Mouse (Mus musculus): ENCODE measurements at regions not wholly inside any gene's neighbourhood (a gene's known extent, or its start where the extent isn't known, plus 50 kb on each side); places are given as distances from the start of the nearest gene placed in this dataset.

GRCm38 (mm10) chr7:68686396-68687139 is 62.5 kb downstream of the Arrdc4 start:
- Histone ChIP-seq H3K27ac (peak overlapping the region; percentile 51; the same call in 1 of the 2 replicates), H3K4me3 (no peak overlapping the region)
- no peak for DNase-seq
- intact Hi-C loops (cut with DNase I): no loop called here
- TF ChIP-seq CTCF (IDR thresholded peaks at IDR 0.05): no peak

- no peak overlapping the region for H3K4me3 ChIP-seq
- intact Hi-C loops (cut with DNase I): no loop called here
- DNase-seq: no peak
- no peak for TF ChIP-seq CTCF (IDR thresholded peaks at IDR 0.05)
- no peak overlapping the region for H3K27ac ChIP-seq
Measured at GRCm38 (mm10) chr7:68682929-68683643, 66.0 kb downstream of the Arrdc4 start.

- Histone ChIP-seq H3K4me3 (peak overlapping the region; percentile 41), H3K27ac (no peak overlapping the region)
- intact Hi-C loops (cut with DNase I): no loop called here
- DNase-seq: peak; percentile 23
- no peak for TF ChIP-seq CTCF (IDR thresholded peaks at IDR 0.05)
Measured at GRCm38 (mm10) chr7:68682318-68682728, 66.7 kb downstream of the Arrdc4 start.

GRCm38 (mm10) chr7:68679770-68680169 is 69.3 kb downstream of the Arrdc4 start:
- intact Hi-C loops (cut with DNase I): no loop called here
- no peak for DNase-seq
- TF ChIP-seq CTCF (IDR thresholded peaks at IDR 0.05): no peak
- Histone ChIP-seq H3K27ac (no peak overlapping the region), H3K4me3 (no peak overlapping the region)

- intact Hi-C loops (cut with DNase I): loop anchor here (5.0 kb wide), 1 partner anchor 154 kb away; no protein-coding TSS in a partner anchor
- DNase-seq: no peak
- H3K27ac ChIP-seq: no peak overlapping the region
- no peak overlapping the region for H3K4me3 ChIP-seq
- TF ChIP-seq CTCF (IDR thresholded peaks at IDR 0.05): no peak
Measured at GRCm38 (mm10) chr7:68667790-68668732, 81.0 kb downstream of the Arrdc4 start.

- intact Hi-C loops (cut with DNase I): loop anchor here (5.0 kb wide), 1 partner anchor 155 kb away; no protein-coding TSS in a partner anchor
- H3K27ac ChIP-seq: no peak overlapping the region
- peak; percentile 21 for DNase-seq
- peak; percentile 47 for TF ChIP-seq CTCF (IDR thresholded peaks at IDR 0.05)
- H3K4me3 ChIP-seq: no peak overlapping the region
Measured at GRCm38 (mm10) chr7:68667215-68667614, 81.8 kb downstream of the Arrdc4 start.

GRCm38 (mm10) chr7:68656354-68656753 is 92.7 kb downstream of the Arrdc4 start:
- DNase-seq: no peak
- Histone ChIP-seq H3K4me3 (no peak overlapping the region), H3K27ac (no peak overlapping the region)
- intact Hi-C loops (cut with DNase I): no loop called here
- no peak for TF ChIP-seq CTCF (IDR thresholded peaks at IDR 0.05)

- no peak for TF ChIP-seq CTCF (IDR thresholded peaks at IDR 0.05)
- DNase-seq: no peak
- Histone ChIP-seq H3K27ac (no peak overlapping the region), H3K4me3 (no peak overlapping the region)
- intact Hi-C loops (cut with DNase I): loop anchor here (5.0 kb wide), 1 partner anchor 169 kb away; no protein-coding TSS in a partner anchor
Measured at GRCm38 (mm10) chr7:68653534-68653933, 95.5 kb downstream of the Arrdc4 start.

GRCm38 (mm10) chr7:68651418-68651817 is 97.6 kb downstream of the Arrdc4 start:
- Histone ChIP-seq H3K27ac (no peak overlapping the region), H3K4me3 (no peak overlapping the region)
- intact Hi-C loops (cut with DNase I): loop anchor here (5.0 kb wide), 1 partner anchor 171 kb away; no protein-coding TSS in a partner anchor
- TF ChIP-seq CTCF (IDR thresholded peaks at IDR 0.05): peak; percentile 61
- no peak for DNase-seq

- Histone ChIP-seq H3K27ac (no peak overlapping the region), H3K4me3 (no peak overlapping the region)
- TF ChIP-seq CTCF (IDR thresholded peaks at IDR 0.05): no peak
- intact Hi-C loops (cut with DNase I): no loop called here
- DNase-seq: no peak
Measured at GRCm38 (mm10) chr7:68637556-68638215, 111.4 kb downstream of the Arrdc4 start.

- H3K4me3 ChIP-seq: no peak overlapping the region
- intact Hi-C loops (cut with DNase I): no loop called here
- TF ChIP-seq CTCF (IDR thresholded peaks at IDR 0.05): no peak
- no peak for DNase-seq
- no peak overlapping the region for H3K27ac ChIP-seq
Measured at GRCm38 (mm10) chr7:68621080-68621479, 128.0 kb downstream of the Arrdc4 start.

GRCm38 (mm10) chr7:68610499-68610898 is 138.5 kb downstream of the Arrdc4 start:
- DNase-seq: no peak
- intact Hi-C loops (cut with DNase I): no loop called here
- no peak for TF ChIP-seq CTCF (IDR thresholded peaks at IDR 0.05)
- Histone ChIP-seq H3K4me3 (no peak overlapping the region), H3K27ac (no peak overlapping the region)

All from gastrocnemius, adult 2 months (tissue).